Mouse (Mus musculus): Measurements from ENCODE around the gene Arel1.

The Arel1 gene

DNA sequence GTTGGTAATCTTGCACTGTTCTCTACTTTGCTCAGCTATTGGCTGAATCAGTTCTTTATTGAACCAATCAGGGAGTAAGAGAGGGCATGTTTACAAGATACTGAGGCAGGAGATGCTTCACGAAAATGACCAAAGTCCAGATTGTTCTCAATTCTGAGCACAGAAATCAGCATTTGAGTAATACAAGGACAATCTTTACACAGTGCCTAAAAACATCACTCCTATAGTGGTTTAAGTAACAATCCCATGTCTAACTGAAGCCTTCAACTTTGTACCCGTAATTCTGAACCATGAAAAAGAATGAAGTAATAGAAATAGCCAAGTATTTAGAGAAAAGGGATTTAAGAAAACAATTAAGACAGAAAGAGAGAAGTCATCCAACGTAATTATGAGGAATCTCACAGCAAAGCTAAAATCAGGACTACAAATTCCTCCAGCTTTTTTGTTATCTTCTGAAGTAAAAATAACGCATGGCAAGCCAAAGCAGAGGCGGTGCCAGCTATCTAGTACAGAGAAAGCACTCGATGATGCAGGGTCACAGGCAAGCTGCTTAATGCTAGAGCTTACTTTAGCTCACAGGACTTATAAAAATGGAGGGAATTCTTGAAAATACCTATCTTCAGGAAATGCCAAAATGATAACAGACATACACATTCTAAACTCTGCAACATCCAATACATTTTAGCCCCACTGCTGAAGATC lies 22.0 kb downstream of the Arel1 start:
- no peak for DNase-seq (ENCODE audit: low spot score)

DNA sequence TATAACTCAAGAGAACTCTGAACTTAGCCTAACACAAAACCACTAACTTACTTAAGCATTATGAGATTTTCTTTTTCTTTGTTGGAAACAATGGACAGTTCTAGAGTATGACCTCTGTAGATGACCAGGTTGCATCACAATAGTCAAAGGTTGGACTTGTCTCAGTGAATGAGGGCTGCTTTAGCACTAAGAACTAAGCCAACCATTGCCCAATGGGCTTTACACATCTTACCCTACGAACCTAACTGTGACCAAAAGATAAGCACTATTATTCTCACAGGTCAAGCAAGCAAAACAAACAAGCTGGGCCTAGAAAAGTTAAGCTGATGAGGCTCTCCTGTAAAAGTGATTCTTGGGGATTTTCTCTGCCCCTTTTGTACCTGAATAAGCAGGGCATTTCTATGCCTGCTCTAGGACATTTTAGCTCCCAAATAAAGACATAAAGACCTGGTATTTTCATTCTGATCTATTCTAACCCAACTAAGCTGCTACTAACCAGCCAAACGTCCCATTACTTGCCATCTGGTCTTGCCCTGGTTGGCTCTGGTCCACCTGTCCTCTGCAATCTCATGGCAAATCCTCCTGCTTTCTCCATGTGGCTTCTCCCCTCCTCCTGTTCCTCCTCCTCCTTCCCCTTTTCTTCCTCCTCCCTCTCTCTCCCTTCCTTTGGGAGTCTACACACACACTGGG lies 22.7 kb downstream of the Arel1 start:
- no peak for DNase-seq (ENCODE audit: low spot score)

DNA sequence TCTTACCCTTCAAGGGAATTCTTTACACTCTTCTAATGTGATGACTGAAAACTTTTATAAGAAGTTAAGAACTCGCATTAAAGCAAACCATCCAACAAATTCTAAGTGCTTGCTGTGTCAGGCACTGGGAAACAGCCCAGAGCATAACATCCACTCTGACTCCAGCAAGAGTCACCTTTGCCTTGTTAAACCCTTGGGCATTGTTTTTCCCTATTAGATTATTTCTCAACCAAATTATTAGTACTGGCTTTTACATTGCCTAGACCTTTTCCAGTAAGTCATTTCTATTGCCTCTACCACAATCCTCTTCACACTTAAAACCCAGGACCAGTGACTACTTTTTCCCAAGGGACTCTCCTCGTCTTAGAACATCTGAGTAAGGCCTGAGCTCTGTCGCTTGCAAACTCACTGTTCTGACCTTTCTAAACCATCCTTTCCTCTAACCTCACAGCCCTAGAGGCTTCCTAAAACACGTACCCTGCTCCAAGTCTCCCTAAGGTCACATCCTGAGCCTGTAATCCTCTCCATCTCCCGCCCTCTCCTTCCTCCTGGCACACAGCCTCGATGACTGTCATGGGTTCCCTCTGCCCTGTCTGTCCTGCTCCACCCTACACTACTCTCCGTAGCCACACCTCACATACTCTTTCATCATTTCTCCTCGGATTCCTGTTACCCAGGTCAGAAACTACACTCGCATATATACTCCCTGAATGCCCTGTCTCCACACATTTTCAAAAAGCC lies 25.7 kb downstream of the Arel1 start:
- DNase-seq (ENCODE audit: low spot score), result no peak

DNA sequence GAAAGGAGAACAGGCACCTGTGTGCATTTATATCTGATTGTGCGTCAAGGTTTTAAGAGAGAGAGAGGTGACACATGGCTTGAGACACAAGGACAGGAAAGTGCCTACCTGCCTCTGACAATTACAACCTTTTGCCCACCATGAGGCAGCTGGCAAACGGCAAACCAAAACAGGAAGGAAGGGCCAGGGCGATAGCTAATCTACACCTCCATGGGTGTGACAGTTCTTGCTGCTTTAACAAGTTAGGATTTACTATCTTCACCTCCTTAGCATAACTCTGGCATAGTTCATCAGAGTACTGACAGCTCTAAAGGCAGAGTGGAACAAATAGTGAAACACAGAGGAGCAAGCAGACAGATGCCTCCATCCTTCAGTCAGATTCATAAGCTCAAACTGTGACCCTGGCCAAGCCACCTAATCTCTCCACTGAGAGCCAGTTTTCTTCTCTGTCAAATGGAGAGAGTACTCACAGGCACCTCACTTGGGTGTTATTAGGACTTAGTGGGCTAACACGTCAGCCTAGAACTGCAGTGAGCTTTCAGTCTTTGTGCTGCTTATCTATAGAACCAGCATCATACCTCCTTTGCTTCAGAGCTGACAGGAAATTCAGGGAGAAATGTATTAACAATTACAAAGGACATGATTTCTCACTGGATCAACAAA lies 26.4 kb downstream of the Arel1 start:
- no peak for DNase-seq (ENCODE audit: low spot score)

DNA sequence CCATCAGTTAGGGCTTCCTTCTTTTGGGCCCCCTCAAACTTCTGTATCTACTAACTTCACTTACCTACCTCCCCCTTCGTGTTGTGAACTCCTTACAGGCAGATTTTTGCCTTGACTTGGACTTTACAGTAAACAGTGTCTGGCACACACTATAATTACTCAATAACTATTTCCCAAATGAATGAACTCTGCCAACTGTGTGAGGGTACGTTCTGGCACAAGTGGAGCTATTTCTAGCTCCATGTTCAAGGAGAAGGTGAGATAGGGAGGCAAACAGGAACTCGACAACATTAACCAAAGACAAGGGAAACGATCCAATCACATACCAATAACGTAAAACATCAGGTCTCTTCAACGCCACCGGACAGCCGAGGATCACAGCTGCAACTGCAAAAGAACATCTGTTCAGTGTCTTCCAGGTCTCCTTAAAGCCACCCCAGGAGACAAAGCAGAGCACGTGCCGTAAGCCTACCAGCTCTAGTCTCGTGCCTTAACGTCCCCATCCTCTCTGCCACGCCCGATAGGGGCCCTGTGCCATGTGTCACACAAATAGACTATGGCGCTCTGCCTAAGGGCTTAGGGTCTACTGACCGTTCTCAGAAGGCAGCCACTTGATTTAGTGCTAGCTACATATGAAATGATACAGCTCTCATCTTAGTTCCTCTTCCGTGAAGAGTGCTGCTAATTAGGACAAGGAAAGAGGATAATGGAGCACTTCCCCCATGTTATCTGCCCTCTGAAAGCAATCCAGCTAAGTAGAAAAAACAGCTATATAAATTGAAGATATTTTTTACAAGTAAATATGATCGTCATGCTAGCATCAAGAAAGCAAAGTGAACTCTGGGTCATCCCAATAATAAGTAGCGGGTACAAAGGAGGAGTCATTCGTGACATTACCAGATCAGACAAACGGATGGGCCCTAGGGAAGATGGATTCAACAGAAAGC lies 27.4 kb downstream of the Arel1 start:
- DNase-seq (ENCODE audit: low spot score), result no peak

DNA sequence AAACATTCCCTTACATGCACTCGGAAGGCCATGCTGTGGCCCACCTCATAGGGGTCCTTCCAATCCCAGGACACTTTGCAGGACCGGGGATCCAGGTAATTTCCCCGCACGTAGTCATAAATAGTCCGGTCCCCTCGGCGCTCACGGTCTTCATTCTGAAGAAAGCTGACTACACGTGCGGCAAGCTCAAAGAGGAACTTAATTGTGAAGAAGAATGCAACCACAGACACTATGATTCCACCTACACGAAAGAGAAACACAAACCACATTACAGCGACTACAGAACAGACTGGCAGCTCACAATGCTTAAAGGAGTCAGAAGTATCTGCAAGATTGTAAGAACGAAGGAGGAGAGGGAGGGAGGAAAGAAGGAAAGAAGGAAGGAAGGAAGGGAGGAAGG lies 29.0 kb downstream of the Arel1 start:
- DNase-seq (ENCODE audit: low spot score), result no peak

DNA sequence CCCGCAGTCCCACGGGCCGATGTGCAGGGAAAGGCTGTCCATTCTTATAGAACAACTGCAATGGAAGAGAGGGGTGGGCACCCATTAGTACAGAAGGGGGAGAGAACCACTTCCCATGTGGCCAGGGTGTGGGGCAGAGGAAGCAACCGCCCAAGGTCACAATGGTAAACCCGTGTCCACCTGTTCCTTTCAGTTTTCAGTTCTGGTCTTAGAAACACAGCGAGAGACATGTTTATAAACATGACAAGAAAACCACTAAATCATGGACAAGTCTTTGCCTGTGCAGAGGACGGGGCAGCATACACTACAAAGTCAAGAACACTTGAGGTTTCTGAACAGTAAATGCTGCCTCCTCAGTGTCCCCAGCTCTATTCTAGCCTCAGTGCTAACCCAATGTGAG lies 30.4 kb downstream of the Arel1 start:
- no peak for DNase-seq (ENCODE audit: low spot score)

DNA sequence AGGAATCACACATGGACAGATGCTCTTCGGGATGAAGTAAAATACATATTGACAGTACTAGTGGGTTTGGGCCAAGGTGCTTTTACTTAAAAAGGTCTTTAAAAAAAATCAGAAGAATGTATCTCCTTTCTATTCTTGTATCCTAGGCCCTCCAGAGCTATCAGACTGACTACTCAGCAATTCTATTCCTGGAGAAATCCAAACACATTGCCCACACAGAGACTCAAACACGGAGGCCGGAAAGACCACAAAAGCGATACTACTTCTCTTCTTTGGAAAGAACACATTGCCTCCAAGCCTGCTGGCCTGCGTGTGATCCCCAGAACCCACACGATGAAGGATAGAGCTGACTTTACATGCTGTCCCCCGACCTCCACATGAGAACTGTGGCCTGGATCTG lies 31.6 kb downstream of the Arel1 start:
- no peak for DNase-seq (ENCODE audit: low spot score)

DNA sequence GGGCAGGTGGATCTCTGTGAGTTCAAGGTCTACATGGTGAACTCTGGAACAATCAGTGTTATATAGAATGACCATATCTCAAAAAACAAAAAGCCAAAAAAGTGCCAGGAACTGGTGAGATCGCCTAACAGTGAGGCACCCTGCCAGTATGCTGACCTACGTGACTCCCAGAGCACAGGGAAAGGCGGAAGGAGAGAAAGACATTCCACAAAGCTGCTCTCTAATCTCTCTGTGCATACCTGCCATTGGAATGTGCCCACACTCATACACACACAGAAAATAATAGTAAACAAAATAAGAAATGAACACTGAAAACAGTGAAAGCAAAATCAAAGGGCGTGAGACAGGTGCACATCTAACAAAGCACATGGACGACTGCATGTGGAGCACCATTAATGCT lies 35.4 kb downstream of the Arel1 start:
- DNase-seq (ENCODE audit: low spot score), result no peak

DNA sequence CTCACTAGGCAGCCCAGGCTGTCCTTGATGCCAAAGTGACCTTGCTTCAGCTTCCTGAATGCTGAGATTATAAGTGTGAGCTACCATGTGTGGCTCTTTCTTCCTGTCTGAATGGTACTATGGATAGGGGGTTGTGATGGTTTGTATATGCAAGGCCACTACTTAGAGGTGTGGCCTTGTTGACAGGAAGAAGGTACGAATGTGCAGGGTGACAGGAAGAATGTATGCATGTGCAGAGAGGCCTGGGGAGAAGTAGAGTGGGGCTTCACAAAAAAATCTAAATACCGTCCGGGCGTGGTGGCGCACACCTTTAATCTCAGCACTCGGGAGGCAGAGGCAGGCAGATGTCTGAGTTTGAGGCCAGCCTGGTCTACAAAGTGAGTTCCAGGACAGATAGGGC lies 38.5 kb downstream of the Arel1 start:
- no peak for DNase-seq (ENCODE audit: low spot score)

DNA sequence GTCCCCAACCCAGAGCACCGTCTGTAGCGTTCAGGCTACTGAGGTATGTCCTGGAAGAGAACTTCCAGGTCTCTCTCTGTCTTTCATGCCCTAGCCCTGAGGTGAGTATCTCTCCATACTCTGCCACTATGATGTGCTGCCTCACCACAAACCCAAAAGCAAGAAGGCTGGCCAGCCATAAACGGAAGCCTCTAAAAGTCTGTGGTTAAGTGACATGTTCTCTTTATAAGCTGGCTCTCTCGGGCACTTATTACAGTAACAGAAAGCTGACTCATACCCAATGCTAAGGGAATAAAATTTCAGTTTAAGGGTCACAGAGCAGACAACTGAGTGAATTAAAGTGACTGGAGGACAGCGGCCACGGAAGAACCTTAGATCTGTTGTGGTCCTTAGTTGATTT lies 44.2 kb downstream of the Arel1 start:
- DNase-seq (ENCODE audit: low spot score), result no peak

DNA sequence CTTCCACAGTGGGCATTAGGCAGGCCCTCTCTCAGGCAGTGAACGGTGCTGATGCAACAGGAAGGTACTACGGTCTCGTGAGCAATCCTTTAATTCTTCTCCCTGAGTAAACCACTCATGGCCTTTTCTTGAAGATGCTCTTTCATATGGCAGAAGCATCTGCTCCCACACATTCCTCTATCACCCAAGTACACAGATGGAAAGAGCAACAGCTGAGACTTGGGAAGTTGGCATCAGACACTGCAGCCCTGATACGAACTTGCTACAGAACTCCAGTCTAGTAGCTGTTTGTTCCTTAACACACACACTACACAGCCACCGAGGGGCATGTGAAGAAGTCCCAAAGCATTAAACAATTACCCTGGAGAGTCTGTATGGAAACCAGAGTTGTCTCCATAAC lies 46.4 kb downstream of the Arel1 start:
- DNase-seq (ENCODE audit: low spot score), result no peak

DNA sequence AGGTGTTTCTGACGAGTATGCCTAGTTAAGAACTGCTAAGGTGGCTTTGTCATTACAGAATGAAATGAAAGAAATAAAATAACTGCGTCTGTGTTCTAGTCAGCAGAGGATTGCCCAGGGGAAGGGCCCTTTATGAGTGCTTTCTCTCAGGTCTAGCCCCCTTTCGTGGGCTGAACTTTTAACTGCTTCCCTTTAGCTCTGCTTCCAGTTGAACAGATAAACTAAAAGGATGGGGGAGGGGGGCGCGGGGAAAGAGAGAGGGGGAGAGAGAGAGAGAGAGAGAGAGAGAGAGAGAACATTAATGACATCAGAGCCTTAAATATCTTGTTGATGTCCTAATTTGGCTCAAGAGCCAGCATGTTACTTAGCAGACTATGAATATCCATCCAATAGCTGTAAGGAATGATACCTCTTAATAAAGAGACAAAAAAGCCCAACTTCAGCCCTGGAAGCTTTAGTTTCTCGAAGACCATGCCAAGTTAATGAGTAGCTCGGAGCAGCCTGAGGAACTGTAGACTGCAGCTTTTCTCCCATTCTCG lies 48.8 kb downstream of the Arel1 start:
- DNase-seq (ENCODE audit: low spot score), result no peak

DNA sequence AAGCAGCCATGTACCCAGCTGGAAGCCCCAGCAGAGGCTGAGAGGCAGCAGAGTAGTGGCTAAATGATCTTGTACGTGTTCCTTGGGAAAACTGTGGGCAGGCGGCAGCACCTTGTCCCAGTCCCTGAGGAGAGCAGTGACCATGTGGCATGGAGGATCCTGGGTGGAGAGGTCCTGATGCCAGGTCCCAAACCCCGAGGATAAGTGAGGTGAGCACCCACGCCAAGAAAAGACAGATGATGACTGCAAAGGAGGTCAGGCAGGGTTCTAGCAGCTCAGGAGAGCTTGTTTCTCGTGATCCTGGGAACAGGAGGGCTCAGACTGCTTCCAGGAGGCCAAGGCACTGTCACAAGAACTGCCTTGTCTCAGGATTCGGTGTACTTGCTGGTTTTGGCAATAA lies 51.9 kb downstream of the Arel1 start:
- no peak for DNase-seq (ENCODE audit: low spot score)

DNA sequence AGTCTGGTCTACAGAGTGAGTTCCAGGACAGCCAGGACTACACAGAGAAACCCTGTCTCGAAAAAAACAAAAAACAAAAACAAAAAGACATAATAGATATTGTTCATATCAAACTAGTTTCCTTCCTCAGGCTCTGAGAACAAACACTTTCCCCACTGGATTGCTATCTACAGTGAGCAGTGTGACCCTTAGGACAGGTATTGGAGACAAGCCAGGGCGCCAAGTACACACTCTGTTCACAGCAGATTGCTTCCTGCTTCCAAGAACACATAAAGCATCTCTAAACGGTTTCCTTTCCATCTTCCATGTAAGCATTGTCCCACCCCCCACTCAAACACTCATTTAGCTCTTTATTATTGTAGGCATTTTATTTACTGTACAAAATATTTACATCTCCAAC lies 52.9 kb downstream of the Arel1 start:
- no peak for DNase-seq (ENCODE audit: low spot score)

DNA sequence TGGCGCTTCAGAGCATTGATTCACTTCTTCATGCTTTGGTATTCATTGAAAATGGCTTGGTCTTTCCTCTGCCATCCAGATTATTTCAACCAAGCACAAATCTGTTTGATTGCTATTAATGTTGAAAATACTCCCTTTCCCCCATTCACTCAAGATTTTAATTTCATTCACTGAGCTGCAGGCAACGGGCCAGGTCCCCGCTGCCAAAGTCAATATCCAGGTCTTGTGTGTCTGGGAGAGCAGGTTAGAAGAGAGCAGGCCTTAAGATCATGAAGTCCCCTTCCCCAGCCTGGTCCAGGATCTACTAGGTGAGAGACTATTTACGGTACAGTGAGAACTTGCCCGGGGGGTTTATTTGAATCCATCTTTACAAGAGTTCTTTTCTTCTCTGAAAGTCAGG lies 55.7 kb downstream of the Arel1 start:
- DNase-seq (ENCODE audit: low spot score), result no peak

DNA sequence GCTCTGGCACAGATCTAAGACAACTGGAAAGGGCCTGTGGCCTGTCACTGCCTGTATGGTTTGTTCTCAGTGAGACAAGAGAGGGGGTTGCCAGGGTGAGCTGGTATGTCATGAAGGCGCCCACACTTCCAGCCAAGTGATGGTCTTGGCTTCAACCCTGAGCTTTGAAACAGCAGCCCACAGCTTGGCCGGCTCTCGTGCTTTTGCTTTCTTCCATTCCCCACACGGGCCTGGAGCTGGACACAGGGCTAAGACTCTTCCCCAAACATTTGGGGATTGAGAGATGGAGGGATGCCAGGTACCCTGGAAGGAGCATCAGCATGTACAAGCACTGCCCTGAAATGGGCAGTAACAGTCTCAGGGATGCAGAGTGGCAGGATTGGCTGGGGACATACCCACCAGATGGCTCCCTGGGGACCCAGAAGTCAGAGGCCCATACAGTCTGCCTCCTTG lies 58.0 kb downstream of the Arel1 start:
- DNase-seq (ENCODE audit: low spot score), result no peak

DNA sequence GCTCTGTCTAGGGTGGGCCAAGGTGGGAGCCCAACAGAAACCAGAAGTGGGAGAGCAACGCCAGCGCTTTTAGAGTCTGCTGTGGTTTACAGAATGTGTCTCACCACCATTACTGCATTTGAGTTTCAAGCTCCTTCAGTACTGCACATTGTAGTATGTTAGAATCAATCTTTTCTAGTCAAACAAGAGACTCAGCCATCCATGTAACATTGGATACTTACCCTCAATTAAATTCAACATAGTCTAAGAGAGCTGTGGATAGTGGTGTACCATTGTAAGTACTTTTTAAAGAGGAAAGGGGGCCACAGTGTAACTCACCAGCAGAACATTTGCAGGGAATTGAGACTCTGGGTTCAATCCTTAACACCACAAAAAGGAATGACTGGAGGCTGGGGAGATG lies 59.1 kb downstream of the Arel1 start:
- DNase-seq (ENCODE audit: low spot score), result no peak

DNA sequence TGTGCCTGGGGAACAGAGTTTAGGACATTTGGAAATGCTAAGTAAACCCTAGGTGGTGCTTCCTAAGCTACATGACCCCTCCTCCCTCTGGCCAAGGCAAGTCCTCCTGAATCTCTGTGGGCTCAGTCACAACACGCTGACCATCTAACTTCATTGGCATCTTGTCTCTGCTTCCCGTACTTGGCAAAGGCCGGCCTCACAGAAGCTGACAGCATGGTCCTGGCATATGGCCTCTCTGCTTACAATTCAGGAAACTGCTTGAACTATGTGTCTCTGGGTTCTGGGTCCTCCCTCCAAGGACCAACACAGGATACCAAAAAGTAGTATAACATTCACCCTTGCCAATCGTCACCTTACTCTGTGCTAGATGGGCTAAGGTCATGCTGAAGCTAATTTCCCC lies 60.6 kb downstream of the Arel1 start:
- DNase-seq (ENCODE audit: low spot score), result no peak

DNA sequence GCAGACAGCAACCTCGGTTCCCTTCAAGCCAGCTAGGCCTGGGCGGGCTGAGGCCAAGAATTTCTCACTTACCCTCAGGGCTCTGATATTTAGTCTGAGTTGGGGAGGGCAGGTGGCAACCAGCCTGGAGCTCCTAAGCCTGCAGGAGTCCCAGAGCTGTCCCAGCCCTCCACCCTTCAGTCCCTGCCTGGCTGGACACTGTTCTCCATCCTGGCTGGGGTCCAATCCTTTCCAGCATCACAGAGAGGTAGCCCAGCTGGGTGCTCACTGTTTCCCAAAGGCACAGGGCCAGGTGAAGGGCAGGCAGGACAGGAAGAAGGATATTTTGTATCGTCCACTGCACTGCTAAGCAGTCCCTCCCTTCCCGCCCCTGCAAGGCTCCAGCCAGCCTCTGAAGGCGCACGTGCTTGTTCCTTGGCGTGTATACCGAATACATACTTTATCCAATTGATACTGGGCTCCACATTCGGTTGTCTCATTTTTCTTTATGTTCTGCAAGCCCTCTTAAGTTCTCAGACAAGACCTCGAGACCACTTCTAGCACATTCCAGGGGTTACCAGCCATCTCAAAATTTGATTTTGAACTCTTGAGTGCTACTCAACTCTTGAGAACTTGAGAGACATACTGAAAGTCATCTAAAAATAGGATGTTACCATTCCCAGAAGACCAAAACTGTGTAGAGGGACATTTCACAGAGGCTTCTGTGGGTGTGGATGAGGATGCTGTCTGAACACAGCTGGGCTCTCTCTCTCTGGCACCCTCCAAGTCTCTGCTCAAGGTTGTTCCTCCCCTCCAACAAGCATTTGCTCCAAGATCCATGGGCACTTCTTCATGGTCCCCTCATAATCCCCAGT lies 62.8 kb downstream of the Arel1 start:
- no peak for DNase-seq (ENCODE audit: low spot score)

Data from ovary, postnatal 14 days (tissue).